Mouse (Mus musculus): Measurements from ENCODE around the gene Hdac2.

DNA sequence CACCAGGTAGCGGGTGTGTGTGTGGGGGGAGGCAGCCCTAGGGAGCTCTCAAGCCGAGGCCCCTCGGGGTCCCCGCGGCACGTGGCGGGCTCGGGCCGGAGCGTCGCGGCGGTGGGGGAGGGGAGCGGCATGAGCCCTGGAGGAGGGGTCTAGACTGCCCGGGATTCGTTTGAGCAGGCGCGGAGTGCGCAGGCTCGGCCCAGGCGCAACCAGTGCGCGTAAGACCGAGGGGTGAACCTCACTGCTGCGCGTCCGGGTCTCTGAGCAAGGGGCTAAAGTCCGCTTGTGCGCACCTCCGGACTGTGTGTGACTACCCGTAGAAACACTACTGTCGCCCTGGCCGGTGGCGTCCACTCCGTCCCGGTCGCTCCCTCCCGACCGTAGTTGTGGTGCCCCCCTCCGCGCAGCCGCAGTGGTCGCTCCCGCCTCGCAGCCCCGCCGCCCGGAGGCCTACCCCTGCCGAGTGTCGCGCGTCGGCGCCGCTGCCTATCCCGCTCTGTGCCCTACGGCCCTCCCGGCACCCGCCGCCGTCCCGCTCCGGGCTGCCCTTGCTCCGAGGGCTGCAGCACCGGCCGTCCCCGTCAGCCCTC is at the start of gene Hdac2:
- TF ChIP-seq CTCF (conservative IDR thresholded peaks at IDR 0.05; ENCODE audit: insufficient read depth, insufficient read length, low read depth, low read length) (no peak), POLR2A (IDR thresholded peaks at IDR 0.05; ENCODE audit: low read depth, low read length) (peak; percentile 52)

Measured in kidney, adult 2 months (tissue).